Mouse (Mus musculus) hindbrain, embryonic 15.5 days (tissue): ENCODE data around the gene Ugt1a2. TPM values are rescaled to one million over a fixed set of nuclear protein-coding genes. Genes with fewer than 3 reads are reported as not detected.
"Not testable (repeated sequence)": the region's sequence is repeated elsewhere in the genome, so short reads cannot be mapped to it uniquely, and the experiment has no call there.

Source experiments
- ATAC-seq: fragments of 200-750 bp; cut with Nextera tagmentation; 2 replicates; pipeline ENCODE4 v1.8.0; 2017; ENCODE audit warnings: low read depth, moderate number of reproducible peaks, moderate TSS enrichment; ENCODE audit not compliant: low FRiP score
- H3K27ac ChIP-seq: fragments of 300-500 bp; sonication (generic); replicated peaks from 2 replicates; pipeline ENCODE4 v1.5.1; 2015; ENCODE audit warnings: mild to moderate bottlenecking, inconsistent platforms
- H3K27me3 ChIP-seq: fragments of 300-500 bp; sonication (generic); 2 replicates; pipeline ENCODE4 v1.6.1; 2015; ENCODE audit warnings: control low read depth, inconsistent platforms
- H3K36me3 ChIP-seq: fragments of 300-500 bp; sonication (generic); 2 replicates; pipeline ENCODE4 v1.6.1; 2015; ENCODE audit warnings: control low read depth, inconsistent platforms
- H3K4me1 ChIP-seq: fragments of 300-500 bp; sonication (generic); replicated peaks from 2 replicates; pipeline ENCODE4 v1.6.1; 2015; ENCODE audit warnings: control low read depth, inconsistent platforms
- H3K4me2 ChIP-seq: fragments of 300-500 bp; sonication (generic); 2 replicates; pipeline ENCODE4 v1.6.1; 2015; ENCODE audit warnings: moderate library complexity, mild to moderate bottlenecking, inconsistent platforms
- H3K4me3 ChIP-seq: fragments of 300-500 bp; sonication (generic); 2 replicates; pipeline ENCODE4 v1.5.1; 2015; ENCODE audit warnings: mild to moderate bottlenecking, inconsistent platforms
- H3K9ac ChIP-seq: fragments of 300-500 bp; sonication (generic); 2 replicates; pipeline ENCODE4 v1.6.1; 2015; ENCODE audit warnings: inconsistent platforms
- H3K9me3 ChIP-seq: fragments of 300-500 bp; sonication (generic); 2 replicates; pipeline ENCODE4 v1.6.1; 2016; ENCODE audit warnings: control low read depth, inconsistent platforms
- WGBS: fragments of 180-500 bp; shearing (Covaris S2); methylation state at CpG from one replicate; pipeline ENCODE4 v1.1.7; 2015; 5-methylcytosine and 5-hydroxymethylcytosine counted together
- polyA plus RNA-seq: library from polyadenylated mRNA; unstranded; fragments of >200 nt; fragmentation: Nextera tagmentation; extraction: Ambion mirVana; gene quantifications from 2 replicates; pipeline ENCODE4 v1.2.1, GENCODE M21; 2015

The Ugt1a2 gene
- not detected in 2 replicates for polyA plus RNA-seq

GRCm38 (mm10) chr1:88200456-88200855, at the start of gene Ugt1a2:
Gene Ugt1a2 (plus strand): TSS chr1:88200601.
- H3K9me3 ChIP-seq: 0 out of 2 replicates have a peak, but pooled peaks cover 8% of the 10 kb centered on the region
- WGBS: 83% methylated on average over 7 of the region's 7 CpGs

GRCm38 (mm10) chr1:88158430-88158829, 42.0 kb upstream of the Ugt1a2 start:
- H3K9ac ChIP-seq: no peak overlapping the region
- no peak overlapping the region for H3K4me2 ChIP-seq
- H3K27me3 ChIP-seq: no peaks in the 10 kb centered on the region
- H3K27ac ChIP-seq: no peak overlapping the region
- H3K36me3 ChIP-seq: no peaks in the 10 kb centered on the region
- no peaks in the 10 kb centered on the region for H3K4me1 ChIP-seq
- no peaks in the 10 kb centered on the region for H3K9me3 ChIP-seq
- WGBS: 83% methylated on average over 2 of the region's 2 CpGs
- ATAC-seq: no peak
- no peak overlapping the region for H3K4me3 ChIP-seq

More at GRCm38 (mm10) chr1:88200456-88200855, at the start of gene Ugt1a2:
- H3K36me3 ChIP-seq: peaks cover 8% of the 10 kb centered on the region; the same call in 1 of the 2 replicates
- H3K4me2 ChIP-seq: no peak within 1 kb of the TSS
- H3K4me1 ChIP-seq: peaks cover 3% of the 10 kb centered on the region; the same call in 1 of the 2 replicates
- H3K27me3 ChIP-seq: no peaks in the 10 kb centered on the region
- H3K4me3 ChIP-seq: no peak within 1 kb of the TSS
- H3K9ac ChIP-seq: no peak within 1 kb of the TSS
- H3K27ac ChIP-seq: no peak within 1 kb of the TSS
- ATAC-seq: no peak

- Histone ChIP-seq H3K36me3 (no peaks in the 10 kb centered on the region), H3K4me2 (no peak within 1 kb of the TSS), H3K4me3 (no peak within 1 kb of the TSS), H3K9me3 (no peaks in the 10 kb centered on the region), H3K27me3 (no peaks in the 10 kb centered on the region), H3K27ac (no peak within 1 kb of the TSS), H3K4me1 (no peaks in the 10 kb centered on the region), H3K9ac (no peak within 1 kb of the TSS)
- no peak for ATAC-seq
- WGBS: 80% methylated on average over 5 of the region's 5 CpGs
Observed at GRCm38 (mm10) chr1:88165711-88166110, 34.7 kb upstream of the Ugt1a2 start, which contains the start of gene Ugt1a5. Gene Ugt1a5 (plus strand): TSS chr1:88166012.

- H3K4me2 ChIP-seq, H3K4me1 ChIP-seq, ATAC-seq, H3K36me3 ChIP-seq, H3K4me3 ChIP-seq, H3K9ac ChIP-seq, H3K27me3 ChIP-seq, H3K27ac ChIP-seq, H3K9me3 ChIP-seq: not testable (repeated sequence)
- WGBS: 87% methylated on average over 6 of the region's 7 CpGs
Observed at GRCm38 (mm10) chr1:88172190-88172589, 28.2 kb upstream of the Ugt1a2 start.

GRCm38 (mm10) chr1:88179657-88180056, 20.7 kb upstream of the Ugt1a2 start:
- H3K4me3 ChIP-seq: no peak overlapping the region
- no peak overlapping the region for H3K4me2 ChIP-seq
- H3K27ac ChIP-seq: no peak overlapping the region
- no peaks in the 10 kb centered on the region for H3K4me1 ChIP-seq
- no peaks in the 10 kb centered on the region for H3K27me3 ChIP-seq
- H3K9me3 ChIP-seq: no peaks in the 10 kb centered on the region; the same call in 1 of the 2 replicates
- no peak for ATAC-seq
- H3K9ac ChIP-seq: no peak overlapping the region
- H3K36me3 ChIP-seq: no peaks in the 10 kb centered on the region
- 92% methylated on average over 1 of the region's 1 CpGs for WGBS

- no peaks in the 10 kb centered on the region for H3K4me1 ChIP-seq
- no peak overlapping the region for H3K27ac ChIP-seq
- no peaks in the 10 kb centered on the region for H3K36me3 ChIP-seq
- ATAC-seq: no peak
- no peak overlapping the region for H3K4me3 ChIP-seq
- 86% methylated on average over 5 of the region's 5 CpGs for WGBS
- H3K4me2 ChIP-seq: no peak overlapping the region
- no peaks in the 10 kb centered on the region for H3K27me3 ChIP-seq
- no peaks in the 10 kb centered on the region for H3K9me3 ChIP-seq
- H3K9ac ChIP-seq: no peak overlapping the region
Observed at GRCm38 (mm10) chr1:88186325-88186935, 14.0 kb upstream of the Ugt1a2 start.

GRCm38 (mm10) chr1:88192136-88192535, 8.3 kb upstream of the Ugt1a2 start:
- Histone ChIP-seq H3K27ac (no peak overlapping the region), H3K4me1 (no peaks in the 10 kb centered on the region), H3K27me3 (no peaks in the 10 kb centered on the region), H3K4me2 (no peak overlapping the region), H3K4me3 (no peak overlapping the region), H3K9ac (no peak overlapping the region), H3K9me3 (no peaks in the 10 kb centered on the region), H3K36me3 (no peaks in the 10 kb centered on the region)
- 70% methylated on average over 3 of the region's 3 CpGs for WGBS
- ATAC-seq: no peak

- Histone ChIP-seq H3K4me2 (no peak overlapping the region), H3K27me3 (no peaks in the 10 kb centered on the region), H3K9ac (no peak overlapping the region), H3K27ac (no peak overlapping the region), H3K4me1 (no peaks in the 10 kb centered on the region), H3K4me3 (no peak overlapping the region), H3K36me3 (no peaks in the 10 kb centered on the region), H3K9me3 (no peaks in the 10 kb centered on the region)
- 91% methylated on average over 1 of the region's 1 CpGs for WGBS
- no peak for ATAC-seq
Observed at GRCm38 (mm10) chr1:88195687-88196086, 4.7 kb upstream of the Ugt1a2 start.

GRCm38 (mm10) chr1:88197443-88197842, 3.0 kb upstream of the Ugt1a2 start:
- Histone ChIP-seq H3K27me3 (no peaks in the 10 kb centered on the region), H3K27ac (no peak overlapping the region), H3K9ac (no peak overlapping the region), H3K4me3 (no peak overlapping the region), H3K36me3 (no peaks in the 10 kb centered on the region), H3K4me2 (no peak overlapping the region), H3K9me3 (no peaks in the 10 kb centered on the region), H3K4me1 (no peaks in the 10 kb centered on the region)
- 81% methylated on average over 3 of the region's 3 CpGs for WGBS
- no peak for ATAC-seq

- no peak overlapping the region for H3K9ac ChIP-seq
- ATAC-seq: no peak
- WGBS: 72% methylated on average over 2 of the region's 2 CpGs
- no peaks in the 10 kb centered on the region for H3K27me3 ChIP-seq
- H3K4me1 ChIP-seq: no peaks in the 10 kb centered on the region
- no peak overlapping the region for H3K4me3 ChIP-seq
- H3K27ac ChIP-seq: no peak overlapping the region
- H3K4me2 ChIP-seq: no peak overlapping the region
- 0 out of 2 replicates have a peak, but pooled peaks cover 8% of the 10 kb centered on the region for H3K9me3 ChIP-seq
- H3K36me3 ChIP-seq: peaks cover 8% of the 10 kb centered on the region; the same call in 1 of the 2 replicates
Observed at GRCm38 (mm10) chr1:88199996-88200395, 405 bp upstream of the Ugt1a2 start.

- Histone ChIP-seq H3K27ac (peak within 1 kb of the TSS; percentile 57; the same call in 1 of the 2 replicates), H3K27me3 (no peaks in the 10 kb centered on the region), H3K4me3 (peak within 1 kb of the TSS; percentile 46), H3K9me3 (0 out of 2 replicates have a peak, but pooled peaks cover 8% of the 10 kb centered on the region), H3K9ac (peak within 1 kb of the TSS; percentile 55), H3K4me2 (peak within 1 kb of the TSS; percentile 77), H3K36me3 (peaks cover 8% of the 10 kb centered on the region; the same call in 1 of the 2 replicates), H3K4me1 (peaks cover 8% of the 10 kb centered on the region)
- 6% methylated on average over 62 of the region's 62 CpGs for WGBS
- peak; percentile 100 for ATAC-seq
Observed at GRCm38 (mm10) chr1:88205294-88205922, 5.0 kb downstream of the Ugt1a2 start, which contains the start of gene Dnajb3. Gene Dnajb3 (minus strand): TSS chr1:88205782.

GRCm38 (mm10) chr1:88206843-88207479, 6.6 kb downstream of the Ugt1a2 start:
- WGBS: 84% methylated on average over 2 of the region's 2 CpGs
- no peak overlapping the region for H3K4me2 ChIP-seq
- ATAC-seq: no peak
- no peak overlapping the region for H3K9ac ChIP-seq
- H3K4me3 ChIP-seq: no peak overlapping the region
- peaks cover 15% of the 10 kb centered on the region for H3K9me3 ChIP-seq
- no peaks in the 10 kb centered on the region for H3K27me3 ChIP-seq
- H3K4me1 ChIP-seq: peaks cover 8% of the 10 kb centered on the region
- peaks cover 8% of the 10 kb centered on the region; the same call in 1 of the 2 replicates for H3K36me3 ChIP-seq
- H3K27ac ChIP-seq: no peak overlapping the region
